In genomic region chr7:36707681-36708350, GRCm38 (mm10) we compare ENCODE assay signal across 8 mouse cellular contexts. TPM values are rescaled to one million over a fixed set of nuclear protein-coding genes. Genes with fewer than 3 reads are reported as not detected.
DNase-seq lines count a peak whose midpoint lies in the region; ATAC-seq and TF ChIP-seq lines count a peak whose summit lies in the region.

No protein-coding gene starts in this region.

- peak overlapping the region; percentile 84 for H3K27ac ChIP-seq in hindbrain, embryonic 11.5 days (ENCODE audit: low read depth, low read length)
- peak overlapping the region; percentile 80 for H3K27ac ChIP-seq in lung, embryonic 16.5 days (ENCODE audit: low read length)
- peak overlapping the region; percentile 88 for H3K27ac ChIP-seq in stomach, embryonic 16.5 days (ENCODE audit: low read length)
- no peak overlapping the region for H3K27ac ChIP-seq in thymus, adult 2 months (ENCODE audit: control insufficient read depth, insufficient read depth, low read length)

- peak; percentile 57 for DNase-seq in hindbrain, embryonic 11.5 days (ENCODE audit: low spot score)
- DNase-seq in spleen, postnatal 10 days (ENCODE audit: low spot score in 2 of 2): no peak
- no peak for DNase-seq in gastrocnemius, adult 18-20 months (ENCODE audit: low spot score)
- no peak for DNase-seq in thymus, adult 2 months

- H3K36me3 ChIP-seq in megakaryocyte, embryonic 14.5 days (replicated peaks; ENCODE audit: low read length): no peaks in the 10 kb centered on the region
- no peaks in the 10 kb centered on the region for H3K36me3 ChIP-seq in hindbrain, embryonic 11.5 days (ENCODE audit: control insufficient read depth, insufficient read depth, low read length)
- no peaks in the 10 kb centered on the region for H3K36me3 ChIP-seq in lung, embryonic 16.5 days (ENCODE audit: control insufficient read depth, insufficient read depth, low read length)
- no peaks in the 10 kb centered on the region for H3K36me3 ChIP-seq in stomach, embryonic 16.5 days (ENCODE audit: control insufficient read depth, insufficient read depth, low read length)
- H3K36me3 ChIP-seq in thymus, adult 2 months (ENCODE audit: control insufficient read depth, insufficient read depth, low read length): no peaks in the 10 kb centered on the region

- H3K4me1 ChIP-seq in megakaryocyte, embryonic 14.5 days: no peaks in the 10 kb centered on the region
- H3K4me1 ChIP-seq in hindbrain, embryonic 11.5 days (replicated peaks; ENCODE audit: control insufficient read depth, insufficient read depth, low read length): peaks cover 6% of the 10 kb centered on the region; the same call in 1 of the 2 replicates
- H3K4me1 ChIP-seq in lung, embryonic 16.5 days (replicated peaks; ENCODE audit: control insufficient read depth, insufficient read depth, low read length): peaks cover 38% of the 10 kb centered on the region
- H3K4me1 ChIP-seq in stomach, embryonic 16.5 days (ENCODE audit: control insufficient read depth, insufficient read depth, low read length): peaks cover 33% of the 10 kb centered on the region
- no peaks in the 10 kb centered on the region for H3K4me1 ChIP-seq in thymus, adult 2 months (replicated peaks; ENCODE audit: control insufficient read depth, insufficient read depth, low read length)

- TF ChIP-seq POLR2A in thymus, adult 2 months (IDR thresholded peaks at IDR 0.05; ENCODE audit: control insufficient read depth, extremely low read depth, insufficient read depth, low read length, poor library complexity): no peak

- peak overlapping the region; percentile 33 for H3K4me2 ChIP-seq in hindbrain, embryonic 11.5 days (replicated peaks; ENCODE audit: low read depth, low read length)
- peak overlapping the region; percentile 56 for H3K4me2 ChIP-seq in lung, embryonic 16.5 days (ENCODE audit: low read depth, low read length)
- peak overlapping the region; percentile 55 for H3K4me2 ChIP-seq in stomach, embryonic 16.5 days (ENCODE audit: low read depth, low read length)

- H3K4me3 ChIP-seq in megakaryocyte, embryonic 14.5 days (replicated peaks): peak overlapping the region; percentile 28
- peak overlapping the region; percentile 15; the same call in 1 of the 2 replicates for H3K4me3 ChIP-seq in hindbrain, embryonic 11.5 days (ENCODE audit: low read depth, low read length)
- H3K4me3 ChIP-seq in lung, embryonic 16.5 days (ENCODE audit: low read length): peak overlapping the region; percentile 26
- H3K4me3 ChIP-seq in stomach, embryonic 16.5 days (replicated peaks; ENCODE audit: low read length): peak overlapping the region; percentile 34
- H3K4me3 ChIP-seq in thymus, adult 2 months (ENCODE audit: control insufficient read depth, insufficient read depth, low read length): no peak overlapping the region

- H3K9me3 ChIP-seq in megakaryocyte, embryonic 14.5 days: no peaks in the 10 kb centered on the region
- H3K9me3 ChIP-seq in hindbrain, embryonic 11.5 days (ENCODE audit: control insufficient read depth, low read length): no peaks in the 10 kb centered on the region
- no peaks in the 10 kb centered on the region for H3K9me3 ChIP-seq in lung, embryonic 16.5 days (ENCODE audit: control insufficient read depth, low read length)
- no peaks in the 10 kb centered on the region for H3K9me3 ChIP-seq in stomach, embryonic 16.5 days (replicated peaks; ENCODE audit: control insufficient read depth, low read length)

- H3K9ac ChIP-seq in hindbrain, embryonic 11.5 days (ENCODE audit: low read depth, low read length): peak overlapping the region; percentile 27; the same call in 1 of the 2 replicates
- peak overlapping the region; percentile 57 for H3K9ac ChIP-seq in lung, embryonic 16.5 days (ENCODE audit: low read length)
- peak overlapping the region; percentile 48 for H3K9ac ChIP-seq in stomach, embryonic 16.5 days (ENCODE audit: low read length)

- WGBS in hindbrain, embryonic 11.5 days: 30% methylated on average over 17 of the region's 17 CpGs
- 6% methylated on average over 17 of the region's 17 CpGs for WGBS in lung, embryonic 16.5 days
- WGBS in stomach, embryonic 16.5 days: 9% methylated on average over 17 of the region's 17 CpGs
- WGBS in thymus, adult 2 months: 29% methylated on average over 17 of the region's 17 CpGs

- no peak for TF ChIP-seq CTCF in thymus, adult 2 months (IDR thresholded peaks at IDR 0.05; ENCODE audit: borderline replicate concordance, control insufficient read depth, extremely low read depth, insufficient read depth, low read length, poor library complexity)

- ATAC-seq in megakaryocyte, adult 5-6 weeks (ENCODE audit: poor library complexity, severe bottlenecking): no peak
- ATAC-seq in hindbrain, embryonic 11.5 days (ENCODE audit: low FRiP score): peak; percentile 85
- peak; percentile 79 for ATAC-seq in lung, embryonic 16.5 days (ENCODE audit: low read depth)
- ATAC-seq in stomach, embryonic 16.5 days (ENCODE audit: insufficient read depth, low FRiP score): peak; percentile 71

- H3K27me3 ChIP-seq in megakaryocyte, embryonic 14.5 days (replicated peaks): peaks cover 8% of the 10 kb centered on the region
- no peaks in the 10 kb centered on the region for H3K27me3 ChIP-seq in hindbrain, embryonic 11.5 days (ENCODE audit: control insufficient read depth, insufficient read depth, low read length)
- no peaks in the 10 kb centered on the region for H3K27me3 ChIP-seq in lung, embryonic 16.5 days (ENCODE audit: control insufficient read depth, insufficient read depth, low read depth, low read length)
- H3K27me3 ChIP-seq in stomach, embryonic 16.5 days (ENCODE audit: control insufficient read depth, insufficient read depth, low read length): no peaks in the 10 kb centered on the region
- H3K27me3 ChIP-seq in thymus, adult 2 months (ENCODE audit: control insufficient read depth, insufficient read depth, low read length): no peaks in the 10 kb centered on the region

RNA-seq across cellular contexts. Expression of gene Tshz3, which starts 9.9 kb away (rescaled TPM):
- not detected in 2 replicates for polyA plus RNA-seq in megakaryocyte, embryonic 14.5 days (2012; ENCODE audit: insufficient read depth, low replicate concordance)
- 0.21 and 0.33 TPM in 2 replicates for total RNA-seq in megakaryocyte, adult 5-6 weeks (2015)
- total RNA-seq in megakaryocyte, adult 5-6 weeks (2017): 0.07 and 0.41 TPM in 2 replicates
- polyA plus RNA-seq in hindbrain, embryonic 11.5 days (2014; fragmentation: Nextera tagmentation; extraction: Ambion mirVana): 14.4 and 21.3 TPM in 2 replicates
- polyA plus RNA-seq in lung, embryonic 16.5 days (2015; fragmentation: Nextera tagmentation; extraction: Ambion mirVana): 11.5 and 12.1 TPM in 2 replicates
- polyA plus RNA-seq in stomach, embryonic 16.5 days (2015; fragmentation: Nextera tagmentation; extraction: Ambion mirVana): 11.8 and 15.0 TPM in 2 replicates
- 1 to 10 TPM; 2.0 to 2.2 TPM for total RNA-seq in gastrocnemius, adult 18-20 months (2021)
- polyA plus RNA-seq in thymus, adult 2 months (2012; rRNA removed): 0.44 and 0.52 TPM in 2 replicates
